20 mouse cellular contexts compared by ENCODE assay signal in genomic region chr3:139978172-139978571, GRCm38 (mm10).
"Had no signal": no experiment of that assay in that cellular context is flagged by ENCODE, and none has a peak within 500 bp of the region (broad histone marks: within the 10 kb centered on the region; RNA-seq: fewer than 3 reads in every experiment).

No protein-coding gene starts in this region.

- H3K4me1 ChIP-seq: liver, embryonic 12.5 days; liver, embryonic 15.5 days; lung, embryonic 15.5 days; neural tube, embryonic 13.5 days; stomach, embryonic 15.5 days had no signal

- H3K4me3 ChIP-seq: liver, embryonic 12.5 days; liver, embryonic 15.5 days; lung, embryonic 15.5 days; neural tube, embryonic 13.5 days; stomach, embryonic 15.5 days had no signal

- ATAC-seq: liver, embryonic 12.5 days had no signal

- H3K27ac ChIP-seq: liver, embryonic 12.5 days; liver, embryonic 15.5 days; lung, embryonic 15.5 days; neural tube, embryonic 13.5 days; stomach, embryonic 15.5 days had no signal

- H3K36me3 ChIP-seq: liver, embryonic 12.5 days; liver, embryonic 15.5 days; lung, embryonic 15.5 days; neural tube, embryonic 13.5 days; stomach, embryonic 15.5 days had no signal

- H3K27me3 ChIP-seq: liver, embryonic 12.5 days; liver, embryonic 15.5 days; lung, embryonic 15.5 days; neural tube, embryonic 13.5 days; stomach, embryonic 15.5 days had no signal

- H3K9ac ChIP-seq: liver, embryonic 12.5 days; liver, embryonic 15.5 days; lung, embryonic 15.5 days; neural tube, embryonic 13.5 days; stomach, embryonic 15.5 days had no signal

- DNase-seq: kidney, adult 18-20 months; kidney, adult 9 months; kidney, postnatal 14 days; kidney, postnatal 4 days; left cerebral cortex, postnatal 4 days; liver; lung, adult 18-20 months; lung, postnatal 10 days; lung, postnatal 36 days; midbrain, embryonic 14.5 days; retina, postnatal 1 day; right cerebral cortex, postnatal 25 days; spleen, adult 18-20 months; thymus, postnatal 25 days had no signal

- H3K4me2 ChIP-seq: liver, embryonic 12.5 days; liver, embryonic 15.5 days; lung, embryonic 15.5 days; midbrain, embryonic 11.5 days; neural tube, embryonic 13.5 days; stomach, embryonic 15.5 days had no signal

- H3K9me3 ChIP-seq: liver, embryonic 15.5 days; lung, embryonic 15.5 days; neural tube, embryonic 13.5 days; stomach, embryonic 15.5 days had no signal
